Mouse (Mus musculus): Measurements from ENCODE around the gene Atp1b2. TPM values are rescaled to one million over a fixed set of nuclear protein-coding genes. Genes with fewer than 3 reads are reported as not detected.
"Not testable (repeated sequence)": the region's sequence is repeated elsewhere in the genome, so short reads cannot be mapped to it uniquely, and the experiment has no call there.

The Atp1b2 gene
- polyA plus RNA-seq, 1 experiment from 2014 or later: 9.3 TPM

GRCm38 (mm10) chr11:69614257-69614588 is 8.5 kb upstream of the Atp1b2 start:
- not testable (repeated sequence) for H3K9ac ChIP-seq (ENCODE audit: low read length); H3K4me3 ChIP-seq (ENCODE audit: low read depth, low read length); ATAC-seq (replicated peaks; ENCODE audit: low FRiP score); DNase-seq (ENCODE audit: low spot score); H3K36me3 ChIP-seq (ENCODE audit: control insufficient read depth, insufficient read depth, low read length); H3K27me3 ChIP-seq (ENCODE audit: control insufficient read depth, insufficient read depth, low read length); H3K4me1 ChIP-seq (replicated peaks; ENCODE audit: control insufficient read depth, insufficient read depth, low read length); H3K27ac ChIP-seq (ENCODE audit: low read depth, low read length); H3K4me2 ChIP-seq (ENCODE audit: low read depth, low read length, severe bottlenecking); H3K9me3 ChIP-seq (ENCODE audit: control insufficient read depth, low read length)
- WGBS: 52% methylated on average over 11 of the region's 11 CpGs

DNA sequence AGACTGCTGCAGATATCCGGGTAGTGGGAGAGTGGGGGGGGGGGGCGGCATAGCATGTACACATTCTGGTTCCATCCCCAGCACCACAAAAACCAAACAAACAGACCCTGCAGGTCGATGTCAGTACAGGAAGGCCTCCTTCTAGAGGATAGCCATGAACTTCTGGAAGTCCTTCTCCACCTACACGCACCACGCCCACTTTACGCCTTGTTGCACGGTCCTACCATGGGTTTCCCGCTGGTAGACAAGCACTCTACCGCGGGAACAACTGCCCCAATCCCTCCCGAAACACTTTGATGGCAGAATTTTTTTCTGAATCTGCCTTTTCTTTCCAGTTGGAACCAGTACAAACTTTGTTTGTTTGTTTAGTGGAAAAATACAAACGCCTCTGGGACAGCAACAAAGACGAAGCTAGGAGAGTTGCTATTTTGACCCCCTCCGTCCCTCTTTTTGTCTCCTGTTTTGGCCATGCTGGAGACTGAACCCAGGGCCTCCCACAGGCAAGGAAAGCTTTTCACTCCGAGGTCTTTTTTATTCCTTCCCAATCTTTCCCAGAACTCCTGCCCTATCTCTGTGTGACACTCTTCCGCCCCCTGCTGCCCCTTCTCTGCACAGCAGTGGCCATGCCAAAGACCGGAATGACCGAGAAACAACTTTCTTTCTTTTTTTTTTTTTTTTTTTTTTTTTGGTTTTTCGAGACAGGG is 8.0 kb upstream of the Atp1b2 start:
- no peak overlapping the region for H3K4me3 ChIP-seq (ENCODE audit: low read depth, low read length)
- 5% methylated on average over 18 of the region's 19 CpGs for WGBS
- H3K27me3 ChIP-seq (ENCODE audit: control insufficient read depth, insufficient read depth, low read length): no peaks in the 10 kb centered on the region
- no peak overlapping the region for H3K27ac ChIP-seq (ENCODE audit: low read depth, low read length)
- H3K9ac ChIP-seq (ENCODE audit: low read length): peak overlapping the region; percentile 30; the same call in 1 of the 2 replicates
- H3K4me2 ChIP-seq (ENCODE audit: low read depth, low read length, severe bottlenecking): peak overlapping the region; percentile 28; the same call in 1 of the 2 replicates
- ATAC-seq (replicated peaks; ENCODE audit: low FRiP score) (no peak), DNase-seq (ENCODE audit: low spot score) (peak; percentile 90)
- no peaks in the 10 kb centered on the region for H3K36me3 ChIP-seq (ENCODE audit: control insufficient read depth, insufficient read depth, low read length)
- no peaks in the 10 kb centered on the region for H3K9me3 ChIP-seq (ENCODE audit: control insufficient read depth, low read length)
- no peaks in the 10 kb centered on the region for H3K4me1 ChIP-seq (replicated peaks; ENCODE audit: control insufficient read depth, insufficient read depth, low read length)

DNA sequence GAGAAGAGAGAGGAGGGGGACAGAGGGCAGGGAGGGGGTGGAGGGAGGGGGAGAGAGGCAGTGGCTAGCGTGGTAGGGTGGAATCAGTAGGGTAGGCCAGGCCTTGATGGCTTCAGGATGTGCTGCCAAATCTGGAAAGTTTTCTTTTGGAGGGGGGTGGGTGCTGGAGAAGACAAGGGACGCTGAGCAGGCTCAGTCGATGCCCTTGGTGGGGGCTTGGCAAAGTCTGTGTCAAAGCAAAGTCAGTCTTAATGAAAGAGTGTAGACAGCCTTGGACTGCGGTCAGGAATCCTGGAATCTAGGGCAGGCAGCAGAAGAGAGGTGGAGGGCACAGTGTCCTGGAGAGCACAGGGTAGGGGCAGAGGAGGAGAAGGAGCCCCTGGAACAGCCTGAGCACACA is 5.2 kb upstream of the Atp1b2 start:
- Histone ChIP-seq H3K36me3 (ENCODE audit: control insufficient read depth, insufficient read depth, low read length) (no peaks in the 10 kb centered on the region), H3K4me3 (ENCODE audit: low read depth, low read length) (no peak overlapping the region), H3K4me1 (replicated peaks; ENCODE audit: control insufficient read depth, insufficient read depth, low read length) (peaks cover 4% of the 10 kb centered on the region; the same call in 1 of the 2 replicates), H3K27ac (ENCODE audit: low read depth, low read length) (no peak overlapping the region), H3K9me3 (ENCODE audit: control insufficient read depth, low read length) (no peaks in the 10 kb centered on the region), H3K4me2 (ENCODE audit: low read depth, low read length, severe bottlenecking) (no peak overlapping the region), H3K27me3 (ENCODE audit: control insufficient read depth, insufficient read depth, low read length) (no peaks in the 10 kb centered on the region), H3K9ac (ENCODE audit: low read length) (no peak overlapping the region)
- WGBS: 65% methylated on average over 4 of the region's 4 CpGs
- no peak for DNase-seq (ENCODE audit: low spot score)
- no peak for ATAC-seq (replicated peaks; ENCODE audit: low FRiP score)

DNA sequence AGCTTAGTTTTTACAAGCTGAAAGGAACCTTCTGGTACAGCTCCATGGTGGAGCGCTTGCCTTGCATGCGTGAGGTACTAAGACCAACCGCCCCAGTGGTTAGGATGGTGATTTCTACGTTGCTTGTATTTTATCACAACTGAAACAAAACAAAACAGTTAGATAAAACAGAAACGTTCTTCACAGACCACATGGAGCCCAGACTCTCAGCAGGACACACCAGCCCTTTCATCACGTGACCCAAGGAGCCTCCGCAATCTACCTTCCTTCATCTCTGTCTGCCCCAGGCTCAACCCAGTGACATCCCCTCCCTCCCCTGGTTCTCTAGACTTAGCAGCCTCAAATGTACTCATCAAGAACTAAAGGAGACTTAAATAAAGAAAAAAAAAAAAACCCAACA is 3.7 kb upstream of the Atp1b2 start:
- Histone ChIP-seq H3K27me3 (ENCODE audit: control insufficient read depth, insufficient read depth, low read length) (peaks cover 5% of the 10 kb centered on the region), H3K27ac (ENCODE audit: low read depth, low read length) (no peak overlapping the region), H3K4me3 (ENCODE audit: low read depth, low read length) (no peak overlapping the region), H3K9ac (ENCODE audit: low read length) (no peak overlapping the region), H3K4me1 (replicated peaks; ENCODE audit: control insufficient read depth, insufficient read depth, low read length) (peaks cover 7% of the 10 kb centered on the region; the same call in 1 of the 2 replicates), H3K36me3 (ENCODE audit: control insufficient read depth, insufficient read depth, low read length) (no peaks in the 10 kb centered on the region), H3K4me2 (ENCODE audit: low read depth, low read length, severe bottlenecking) (no peak overlapping the region), H3K9me3 (ENCODE audit: control insufficient read depth, low read length) (no peaks in the 10 kb centered on the region)
- DNase-seq (ENCODE audit: low spot score) (no peak), ATAC-seq (replicated peaks; ENCODE audit: low FRiP score) (no peak)
- WGBS: 64% methylated on average over 7 of the region's 7 CpGs

DNA sequence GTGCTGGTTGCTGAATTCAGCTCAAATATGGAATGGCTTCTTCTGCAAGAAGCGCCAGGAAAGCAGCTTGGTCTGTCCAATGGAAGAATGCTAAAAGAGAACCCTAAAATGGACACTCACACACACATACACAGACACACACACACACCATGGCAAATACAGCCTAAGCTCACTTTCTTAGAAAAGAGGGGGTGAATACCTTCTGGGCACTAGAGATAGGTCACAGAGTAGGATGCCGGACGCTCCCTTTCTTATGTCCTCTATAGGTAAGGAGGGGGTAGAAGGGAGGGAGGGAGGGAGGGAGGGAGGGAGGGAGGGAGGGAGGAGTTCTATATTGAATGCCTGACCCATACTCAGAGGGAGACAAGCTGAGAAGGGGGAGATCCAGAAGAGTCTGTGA is 2.8 kb upstream of the Atp1b2 start:
- Histone ChIP-seq H3K4me3 (ENCODE audit: low read depth, low read length) (no peak overlapping the region), H3K27me3 (ENCODE audit: control insufficient read depth, insufficient read depth, low read length) (peaks cover 8% of the 10 kb centered on the region), H3K9me3 (ENCODE audit: control insufficient read depth, low read length) (no peaks in the 10 kb centered on the region), H3K4me2 (ENCODE audit: low read depth, low read length, severe bottlenecking) (no peak overlapping the region), H3K27ac (ENCODE audit: low read depth, low read length) (no peak overlapping the region), H3K9ac (ENCODE audit: low read length) (no peak overlapping the region), H3K36me3 (ENCODE audit: control insufficient read depth, insufficient read depth, low read length) (no peaks in the 10 kb centered on the region), H3K4me1 (replicated peaks; ENCODE audit: control insufficient read depth, insufficient read depth, low read length) (peaks cover 7% of the 10 kb centered on the region; the same call in 1 of the 2 replicates)
- ATAC-seq (replicated peaks; ENCODE audit: low FRiP score) (no peak), DNase-seq (ENCODE audit: low spot score) (no peak)
- 82% methylated on average over 3 of the region's 3 CpGs for WGBS

GRCm38 (mm10) chr11:69606832-69607231 is 1.1 kb upstream of the Atp1b2 start:
- Histone ChIP-seq H3K9me3 (ENCODE audit: control insufficient read depth, low read length) (no peaks in the 10 kb centered on the region), H3K27ac (ENCODE audit: low read depth, low read length) (no peak overlapping the region), H3K4me2 (ENCODE audit: low read depth, low read length, severe bottlenecking) (no peak overlapping the region), H3K36me3 (ENCODE audit: control insufficient read depth, insufficient read depth, low read length) (no peaks in the 10 kb centered on the region), H3K27me3 (ENCODE audit: control insufficient read depth, insufficient read depth, low read length) (peaks cover 8% of the 10 kb centered on the region), H3K4me3 (ENCODE audit: low read depth, low read length) (no peak overlapping the region), H3K9ac (ENCODE audit: low read length) (no peak overlapping the region), H3K4me1 (replicated peaks; ENCODE audit: control insufficient read depth, insufficient read depth, low read length) (peaks cover 7% of the 10 kb centered on the region; the same call in 1 of the 2 replicates)
- WGBS: 86% methylated on average over 2 of the region's 2 CpGs
- no peak for ATAC-seq (replicated peaks; ENCODE audit: low FRiP score)
- no peak for DNase-seq (ENCODE audit: low spot score)

GRCm38 (mm10) chr11:69606491-69606795 is 701 bp upstream of the Atp1b2 start:
- no peak for DNase-seq (ENCODE audit: low spot score)
- H3K9ac ChIP-seq (ENCODE audit: low read length): peak overlapping the region; percentile 52
- ATAC-seq (replicated peaks; ENCODE audit: low FRiP score): no peak

DNA sequence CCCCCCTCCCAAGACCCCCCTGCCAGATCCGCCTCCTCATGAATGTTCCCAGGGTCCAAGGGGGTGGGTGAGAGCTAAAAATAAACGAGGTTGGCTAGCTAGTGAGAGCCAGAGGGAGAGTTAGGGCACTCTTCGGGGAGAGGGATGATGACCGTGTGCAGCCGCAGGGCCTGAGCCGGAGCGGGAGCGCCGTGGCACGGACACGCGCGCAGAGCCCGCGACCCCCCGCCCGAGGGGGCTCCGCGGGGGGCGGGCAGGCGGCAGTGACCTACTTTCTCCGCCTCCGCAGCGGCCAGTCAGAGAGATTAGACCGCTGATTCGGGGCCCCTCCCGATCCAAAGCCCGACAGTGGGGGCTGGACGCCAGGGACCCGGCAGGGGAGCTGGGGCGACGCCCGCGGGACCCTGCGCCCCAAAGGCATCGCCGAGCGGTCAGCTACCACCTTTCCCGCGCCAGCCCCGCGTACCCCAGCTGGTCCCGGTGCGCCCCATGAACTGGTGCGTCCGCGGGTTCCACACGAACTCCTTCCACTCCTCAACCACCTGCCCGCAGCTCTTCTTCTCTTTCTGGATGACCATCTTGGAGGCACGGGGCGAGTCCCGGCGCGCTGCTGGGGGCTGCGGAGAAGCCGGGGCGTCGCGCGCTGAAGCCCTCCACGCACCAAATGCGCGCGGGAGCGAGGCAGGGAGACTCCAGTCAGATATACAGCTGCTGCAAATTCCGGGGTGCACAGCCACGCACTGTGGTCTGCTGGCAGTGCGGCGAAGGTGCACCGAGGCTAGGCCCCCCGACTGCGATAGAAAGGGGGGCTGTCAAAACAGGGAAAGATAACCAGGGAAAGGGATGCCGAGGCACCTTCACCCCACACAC is 712 bp downstream of the Atp1b2 start:
- DNase-seq (ENCODE audit: low spot score) (peak; percentile 62), ATAC-seq (replicated peaks; ENCODE audit: low FRiP score) (peak; percentile 53; the same call in 1 of the 2 replicates)
- peaks cover 8% of the 10 kb centered on the region for H3K27me3 ChIP-seq (ENCODE audit: control insufficient read depth, insufficient read depth, low read length)
- peak overlapping the region; percentile 56 for H3K4me3 ChIP-seq (ENCODE audit: low read depth, low read length)
- under 1% methylated on average over 61 of the region's 73 CpGs for WGBS
- peaks cover 12% of the 10 kb centered on the region; the same call in 1 of the 2 replicates for H3K4me1 ChIP-seq (replicated peaks; ENCODE audit: control insufficient read depth, insufficient read depth, low read length)
- no peaks in the 10 kb centered on the region for H3K9me3 ChIP-seq (ENCODE audit: control insufficient read depth, low read length)
- no peak overlapping the region for H3K27ac ChIP-seq (ENCODE audit: low read depth, low read length)
- no peaks in the 10 kb centered on the region for H3K36me3 ChIP-seq (ENCODE audit: control insufficient read depth, insufficient read depth, low read length)
- H3K4me2 ChIP-seq (ENCODE audit: low read depth, low read length, severe bottlenecking): peak overlapping the region; percentile 100
- H3K9ac ChIP-seq (ENCODE audit: low read length): peak overlapping the region; percentile 73

More at GRCm38 (mm10) chr11:69606491-69606795, 701 bp upstream of the Atp1b2 start:
- Histone ChIP-seq H3K9me3 (ENCODE audit: control insufficient read depth, low read length) (no peaks in the 10 kb centered on the region), H3K27me3 (ENCODE audit: control insufficient read depth, insufficient read depth, low read length) (peaks cover 8% of the 10 kb centered on the region), H3K4me2 (ENCODE audit: low read depth, low read length, severe bottlenecking) (peak overlapping the region; percentile 100), H3K4me1 (replicated peaks; ENCODE audit: control insufficient read depth, insufficient read depth, low read length) (peaks cover 7% of the 10 kb centered on the region; the same call in 1 of the 2 replicates), H3K4me3 (ENCODE audit: low read depth, low read length) (peak overlapping the region; percentile 56; the same call in 1 of the 2 replicates), H3K27ac (ENCODE audit: low read depth, low read length) (no peak overlapping the region), H3K36me3 (ENCODE audit: control insufficient read depth, insufficient read depth, low read length) (no peaks in the 10 kb centered on the region)
- 57% methylated on average over 2 of the region's 2 CpGs for WGBS
